Mouse (Mus musculus) ES-E14 (cell line): ENCODE measurements around the gene Cdk5.

Experiments used
- CHD2 ChIP-seq: IDR thresholded peaks from 2 replicates; pipeline ENCODE4 v1.6.1; 2014; ENCODE audit warnings: mild to moderate bottlenecking, low read depth, low read length, inconsistent platforms
- MAFK ChIP-seq: IDR thresholded peaks from 2 replicates; pipeline ENCODE4 v1.6.1; 2014; ENCODE audit warnings: mild to moderate bottlenecking, low read depth, low read length, inconsistent platforms; ENCODE audit not compliant: insufficient read depth
- ZC3H11A ChIP-seq: IDR thresholded peaks from 2 replicates; pipeline ENCODE4 v1.6.1; 2012; ENCODE audit warnings: low read depth, mild to moderate bottlenecking, inconsistent platforms, low read length, borderline replicate concordance
- ZNF384 ChIP-seq: IDR thresholded peaks from 2 replicates; pipeline ENCODE4 v1.6.1; 2012; ENCODE audit warnings: low read depth, low read length, inconsistent platforms

GRCm38 (mm10) chr5:24389011-24389657, 34.2 kb downstream of the Cdk5 start:
- no peak for TF ChIP-seq ZC3H11A
- no peak for TF ChIP-seq MAFK
- no peak for TF ChIP-seq ZNF384
- no peak for TF ChIP-seq CHD2
